Mouse (Mus musculus): ENCODE measurements around the gene Rhot1.

DNA sequence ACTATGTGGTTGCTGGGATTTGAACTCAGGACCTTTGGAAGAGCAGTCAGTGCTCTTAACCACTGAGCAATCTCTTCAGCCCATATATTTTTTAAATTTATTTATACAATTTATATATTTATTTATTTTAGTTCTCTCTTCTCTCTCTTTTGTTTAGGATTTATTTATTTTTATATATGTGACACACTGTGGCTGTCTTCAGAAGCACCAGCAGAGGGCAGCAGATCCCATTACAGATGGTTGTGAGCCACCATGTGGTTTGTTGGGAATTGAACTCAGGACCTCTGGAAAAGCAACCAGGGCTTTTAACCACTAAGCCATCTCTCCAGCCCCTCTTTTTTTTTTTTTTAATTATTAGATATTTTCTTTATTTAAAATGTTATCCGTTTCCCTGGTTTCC lies 8.5 kb upstream of the Rhot1 start:
- peak; percentile 29; the same call in 1 of the 2 replicates for TF ChIP-seq CTCF (IDR thresholded peaks at IDR 0.05; ENCODE audit: extremely low read depth, insufficient read depth, low read length)
- no peak for TF ChIP-seq POLR2A (IDR thresholded peaks at IDR 0.05; ENCODE audit: extremely low read depth, insufficient read depth, low read length)
